Mouse (Mus musculus) G1E (cell line): ENCODE data around the gene Mamstr.

Source experiments
- CTCF ChIP-seq: IDR thresholded peaks from 2 replicates; pipeline ENCODE4 v1.5.1; 2012; ENCODE audit warnings: low read depth, low read length, inconsistent platforms, mixed read lengths
- GATA1 ChIP-seq: IDR thresholded peaks from 2 replicates; pipeline ENCODE4 v1.6.1; 2012; ENCODE audit warnings: borderline replicate concordance, low read length, inconsistent platforms, mixed read lengths
- POLR2AphosphoS5 ChIP-seq: IDR thresholded peaks from 2 replicates; pipeline ENCODE4 v1.6.1; 2012; ENCODE audit warnings: low read depth, low read length, inconsistent platforms; ENCODE audit not compliant: insufficient replicate concordance
- TAL1 ChIP-seq: conservative IDR thresholded peaks from 2 replicates; pipeline ENCODE4 v1.6.1; 2012; ENCODE audit warnings: low read depth, low read length, inconsistent platforms, mixed read lengths

DNA sequence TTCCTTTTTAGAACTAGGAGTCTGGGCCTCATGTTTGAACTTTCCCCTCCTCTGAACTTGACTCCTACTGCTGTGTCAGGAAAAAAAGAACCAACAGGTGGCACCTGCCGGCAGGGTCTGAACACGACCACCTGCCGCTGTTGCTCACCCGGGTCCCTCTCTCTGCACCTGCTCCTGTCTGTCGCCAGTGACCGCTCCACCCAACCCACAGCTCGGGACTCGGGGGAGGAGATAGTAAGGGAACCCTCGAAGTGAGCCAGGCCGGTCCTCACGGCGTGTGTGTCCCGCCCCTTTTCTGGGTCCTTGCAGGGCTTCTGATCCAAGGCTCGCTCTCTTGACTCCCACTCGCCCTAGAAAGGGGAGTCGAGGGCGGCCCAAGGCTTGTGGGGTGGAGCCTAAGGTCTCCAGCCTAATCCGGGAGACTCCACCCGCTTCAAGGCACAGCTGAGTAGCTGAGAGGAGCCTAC lies at the start of gene Mamstr:
- TF ChIP-seq CTCF: no peak
- TF ChIP-seq GATA1: no peak
- no peak for TF ChIP-seq POLR2AphosphoS5
- no peak for TF ChIP-seq TAL1
